Mouse (Mus musculus) hindbrain, embryonic 16.5 days (tissue): ENCODE results near the gene Il9r. TPM values are rescaled to one million over a fixed set of nuclear protein-coding genes. Genes with fewer than 3 reads are reported as not detected.

Experiments used
- ATAC-seq: fragments of 200-750 bp; cut with Nextera tagmentation; 2 replicates; pipeline ENCODE4 v1.8.0; 2017; ENCODE audit warnings: moderate TSS enrichment, moderate library complexity
- H3K27ac ChIP-seq: fragments of 300-500 bp; sonication (generic); 2 replicates; pipeline ENCODE4 v1.5.1; 2014; ENCODE audit warnings: low read depth, mild to moderate bottlenecking, control low read depth, low read length, moderate library complexity
- H3K27me3 ChIP-seq: fragments of 300-500 bp; sonication (generic); replicated peaks from 2 replicates; pipeline ENCODE4 v1.6.1; 2014; ENCODE audit warnings: low read length; ENCODE audit not compliant: control insufficient read depth, insufficient read depth
- H3K36me3 ChIP-seq: fragments of 300-500 bp; sonication (generic); 2 replicates; pipeline ENCODE4 v1.6.1; 2014; ENCODE audit warnings: mild to moderate bottlenecking, low read length, moderate library complexity, mixed read lengths; ENCODE audit not compliant: control insufficient read depth, insufficient read depth
- H3K4me1 ChIP-seq: fragments of 300-500 bp; sonication (generic); 2 replicates; pipeline ENCODE4 v1.6.1; 2014; ENCODE audit warnings: low read depth, low read length; ENCODE audit not compliant: control insufficient read depth, insufficient read depth
- H3K4me2 ChIP-seq: fragments of 300-500 bp; sonication (generic); 2 replicates; pipeline ENCODE4 v1.6.1; 2014; ENCODE audit warnings: mild to moderate bottlenecking, low read length, control low read depth, moderate library complexity
- H3K4me3 ChIP-seq: fragments of 300-500 bp; sonication (generic); 2 replicates; pipeline ENCODE4 v1.5.1; 2014; ENCODE audit warnings: mild to moderate bottlenecking, low read length, control low read depth, moderate library complexity
- H3K9ac ChIP-seq: fragments of 300-500 bp; sonication (generic); 2 replicates; pipeline ENCODE4 v1.6.1; 2014; ENCODE audit warnings: low read depth, mild to moderate bottlenecking, control low read depth, low read length, moderate library complexity
- H3K9me3 ChIP-seq: fragments of 300-500 bp; sonication (generic); 2 replicates; pipeline ENCODE4 v1.6.1; 2014; ENCODE audit warnings: mild to moderate bottlenecking, low read length, moderate library complexity; ENCODE audit not compliant: control insufficient read depth
- WGBS: fragments of 180-500 bp; shearing (Covaris S2); extraction: QIAGEN DNeasy Blood & Tissue Kit; methylation state at CpG from one replicate; pipeline ENCODE4 v1.1.7; 2014; 5-methylcytosine and 5-hydroxymethylcytosine counted together
- polyA plus RNA-seq: library from polyadenylated mRNA; unstranded; fragments of >200 nt; fragmentation: Nextera tagmentation; extraction: Ambion mirVana; gene quantifications from 2 replicates; pipeline ENCODE4 v1.2.1, GENCODE M21; 2015

Il9r gene
- polyA plus RNA-seq, 1 experiment from 2014 or later: not detected

GRCm38 (mm10) chr11:32230220-32230619, 30.1 kb upstream of the Il9r start:
- peaks cover 29% of the 10 kb centered on the region for H3K4me1 ChIP-seq
- H3K27me3 ChIP-seq: no peaks in the 10 kb centered on the region
- no peak for ATAC-seq
- H3K4me3 ChIP-seq: no peak overlapping the region
- peaks cover 11% of the 10 kb centered on the region for H3K36me3 ChIP-seq
- H3K9ac ChIP-seq: no peak overlapping the region
- H3K4me2 ChIP-seq: no peak overlapping the region
- H3K9me3 ChIP-seq: no peaks in the 10 kb centered on the region
- 75% methylated on average over 4 of the region's 4 CpGs for WGBS
- no peak overlapping the region for H3K27ac ChIP-seq

- Histone ChIP-seq H3K4me2 (no peak overlapping the region), H3K27me3 (no peaks in the 10 kb centered on the region; the same call in 1 of the 2 replicates), H3K36me3 (peaks cover 11% of the 10 kb centered on the region), H3K4me1 (peaks cover 28% of the 10 kb centered on the region), H3K4me3 (no peak overlapping the region), H3K27ac (no peak overlapping the region), H3K9me3 (no peaks in the 10 kb centered on the region), H3K9ac (no peak overlapping the region)
- 91% methylated on average over 3 of the region's 3 CpGs for WGBS
- ATAC-seq: no peak
These were observed 28.3 kb upstream of the Il9r start for GRCm38 (mm10) chr11:32228292-32228845.

- Histone ChIP-seq H3K27ac (no peak overlapping the region; the same call in 1 of the 2 replicates), H3K9me3 (no peaks in the 10 kb centered on the region), H3K4me3 (no peak overlapping the region), H3K4me2 (peak overlapping the region; percentile 74), H3K27me3 (no peaks in the 10 kb centered on the region; the same call in 1 of the 2 replicates), H3K4me1 (peaks cover 33% of the 10 kb centered on the region), H3K36me3 (peaks cover 9% of the 10 kb centered on the region), H3K9ac (peak overlapping the region; percentile 13; the same call in 1 of the 2 replicates)
- ATAC-seq: no peak
- WGBS: 81% methylated on average over 9 of the region's 9 CpGs
These were observed 27.5 kb upstream of the Il9r start for GRCm38 (mm10) chr11:32227555-32227954.

GRCm38 (mm10) chr11:32227041-32227440, 27.0 kb upstream of the Il9r start:
- Histone ChIP-seq H3K27me3 (no peaks in the 10 kb centered on the region; the same call in 1 of the 2 replicates), H3K4me2 (peak overlapping the region; percentile 74), H3K27ac (peak overlapping the region; percentile 83), H3K9me3 (no peaks in the 10 kb centered on the region), H3K36me3 (peaks cover 8% of the 10 kb centered on the region; the same call in 1 of the 2 replicates), H3K9ac (peak overlapping the region; percentile 89), H3K4me1 (peaks cover 37% of the 10 kb centered on the region), H3K4me3 (peak overlapping the region; percentile 65)
- WGBS: 29% methylated on average over 1 of the region's 1 CpGs
- no peak for ATAC-seq

GRCm38 (mm10) chr11:32226124-32226871, 26.2 kb upstream of the Il9r start, which contains the start of gene Mpg:
Gene Mpg, plus strand, starts transcription at chr11:32226505.
- H3K36me3 ChIP-seq: peaks cover 4% of the 10 kb centered on the region; the same call in 1 of the 2 replicates
- H3K4me2 ChIP-seq: peak within 1 kb of the TSS; percentile 74
- peak within 1 kb of the TSS; percentile 89 for H3K9ac ChIP-seq
- H3K27ac ChIP-seq: peak within 1 kb of the TSS; percentile 83
- peak; percentile 87 for ATAC-seq
- no peaks in the 10 kb centered on the region for H3K9me3 ChIP-seq
- H3K27me3 ChIP-seq: no peaks in the 10 kb centered on the region; the same call in 1 of the 2 replicates
- WGBS: 3% methylated on average over 46 of the region's 47 CpGs
- H3K4me1 ChIP-seq: peaks cover 39% of the 10 kb centered on the region
- H3K4me3 ChIP-seq: peak within 1 kb of the TSS; percentile 65

GRCm38 (mm10) chr11:32225222-32226104, 25.4 kb upstream of the Il9r start:
- no peak overlapping the region for H3K4me3 ChIP-seq
- peaks cover 44% of the 10 kb centered on the region for H3K4me1 ChIP-seq
- H3K27me3 ChIP-seq: no peaks in the 10 kb centered on the region; the same call in 1 of the 2 replicates
- peaks cover under 1% of the 10 kb centered on the region; the same call in 1 of the 2 replicates for H3K36me3 ChIP-seq
- H3K9me3 ChIP-seq: no peaks in the 10 kb centered on the region
- WGBS: 60% methylated on average over 7 of the region's 7 CpGs
- ATAC-seq: no peak
- no peak overlapping the region for H3K4me2 ChIP-seq
- no peak overlapping the region for H3K9ac ChIP-seq
- peak overlapping the region; percentile 83 for H3K27ac ChIP-seq

- peak; percentile 22; the same call in 1 of the 2 replicates for ATAC-seq
- peaks cover 46% of the 10 kb centered on the region for H3K4me1 ChIP-seq
These were observed 24.5 kb upstream of the Il9r start for GRCm38 (mm10) chr11:32224468-32225139.

GRCm38 (mm10) chr11:32223297-32223967, 23.4 kb upstream of the Il9r start:
- Histone ChIP-seq H3K9ac (no peak overlapping the region), H3K36me3 (no peaks in the 10 kb centered on the region), H3K27me3 (no peaks in the 10 kb centered on the region; the same call in 1 of the 2 replicates), H3K4me2 (no peak overlapping the region; the same call in 1 of the 2 replicates), H3K9me3 (no peaks in the 10 kb centered on the region), H3K27ac (no peak overlapping the region), H3K4me1 (peaks cover 49% of the 10 kb centered on the region), H3K4me3 (no peak overlapping the region)
- 75% methylated on average over 4 of the region's 4 CpGs for WGBS
- ATAC-seq: no peak

More at GRCm38 (mm10) chr11:32224468-32225139, 24.5 kb upstream of the Il9r start:
- Histone ChIP-seq H3K27me3 (no peaks in the 10 kb centered on the region; the same call in 1 of the 2 replicates), H3K9me3 (no peaks in the 10 kb centered on the region), H3K4me2 (no peak overlapping the region), H3K4me3 (no peak overlapping the region), H3K36me3 (no peaks in the 10 kb centered on the region), H3K9ac (no peak overlapping the region), H3K27ac (peak overlapping the region; percentile 70)
- WGBS: 16% methylated on average over 4 of the region's 4 CpGs
